Mouse (Mus musculus): ENCODE measurements around the gene Lsm14a.

DNA sequence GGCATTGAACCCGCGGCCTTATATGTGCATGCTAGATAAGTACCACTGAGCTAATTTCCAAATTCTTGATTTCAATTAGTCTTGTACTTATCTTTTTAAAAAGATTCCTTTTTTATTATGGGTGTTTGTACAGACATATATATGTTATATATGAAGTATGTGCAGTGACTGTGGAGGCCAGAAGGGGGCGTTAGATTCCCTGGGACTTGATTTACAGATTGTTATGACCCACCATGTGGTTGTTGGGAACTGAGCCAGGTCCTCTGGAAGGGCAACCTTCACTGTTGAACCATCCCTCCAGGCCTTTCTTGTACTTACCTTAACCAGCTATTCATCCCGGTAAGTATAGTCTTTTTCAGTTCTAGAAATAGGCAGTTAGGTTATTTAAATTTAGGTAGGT is 780 bp downstream of the Lsm14a start:
- TF ChIP-seq EP300 (IDR thresholded peaks at IDR 0.05; ENCODE audit: low read depth) (no peak), CTCF (IDR thresholded peaks at IDR 0.05; ENCODE audit: low read depth) (peak; percentile 34)
